Mouse (Mus musculus) myocyte (in vitro differentiated cells): ENCODE data around the gene Rpl37a. TPM values are rescaled to one million over a fixed set of nuclear protein-coding genes. Genes with fewer than 3 reads are reported as not detected.
A peak's percentile ranks its signal among the peaks of the same experiment; 100 is the strongest.

ENCODE experiments used
- H3K27me3 ChIP-seq: one replicate; pipeline ENCODE4 v1.6.1; 2011; ENCODE audit not compliant: control insufficient read depth, insufficient read depth, insufficient read length
- H3K36me3 ChIP-seq: one replicate; pipeline ENCODE4 v1.6.1; 2011; ENCODE audit not compliant: control insufficient read depth, insufficient read depth
- H3K4me2 ChIP-seq: one replicate; pipeline ENCODE4 v1.6.1; 2011; ENCODE audit warnings: low read depth, control low read depth
- H3K4me3 ChIP-seq: one replicate; pipeline ENCODE4 v1.5.1; 2011; ENCODE audit warnings: mild to moderate bottlenecking, control low read depth, moderate library complexity
- H3K79me2 ChIP-seq: one replicate; pipeline ENCODE4 v1.6.1; 2011; ENCODE audit not compliant: control insufficient read depth, insufficient read depth
- H3ac ChIP-seq: one replicate; pipeline ENCODE4 v1.6.1; 2011; ENCODE audit not compliant: control insufficient read depth, insufficient read length
- CEBPB ChIP-seq: IDR thresholded peaks from 2 replicates; pipeline ENCODE4 v1.6.1; 2011; ENCODE audit warnings: mild to moderate bottlenecking, moderate library complexity; ENCODE audit not compliant: poor library complexity, insufficient read depth, severe bottlenecking
- E2F4 ChIP-seq: IDR thresholded peaks from one replicate; pipeline ENCODE4 v1.6.1; 2011; ENCODE audit warnings: mild to moderate bottlenecking, control low read depth, moderate library complexity; ENCODE audit not compliant: insufficient read depth
- MAX ChIP-seq: IDR thresholded peaks from one replicate; pipeline ENCODE4 v1.6.1; 2011; ENCODE audit warnings: low read depth, mild to moderate bottlenecking, control low read depth
- MYOD1 ChIP-seq, 3 experiments: IDR thresholded peaks; one replicate each; pipeline ENCODE4 v1.6.1; 2011; ENCODE audit warnings: control low read depth in 2 of 3, low read depth in 2 of 3, mild to moderate bottlenecking in 2 of 3, moderate library complexity in 1 of 3; ENCODE audit not compliant: insufficient read length in 2 of 3, control insufficient read depth in 1 of 3
- MYOG ChIP-seq, 3 experiments: IDR thresholded peaks; one replicate each; pipeline ENCODE4 v1.6.1; 2011; ENCODE audit warnings: control low read depth in 2 of 3, low read depth in 2 of 3, mild to moderate bottlenecking in 2 of 3; ENCODE audit not compliant: insufficient read length in 2 of 3, control insufficient read depth in 1 of 3, insufficient read depth in 1 of 3
- POLR2A ChIP-seq: IDR thresholded peaks from one replicate; pipeline ENCODE4 v1.6.1; 2011; ENCODE audit warnings: low read depth, mild to moderate bottlenecking, control low read depth, moderate library complexity; ENCODE audit not compliant: insufficient read length
- POLR2AphosphoS2 ChIP-seq: IDR thresholded peaks from one replicate; pipeline ENCODE4 v1.6.1; 2011; ENCODE audit warnings: low read depth, control low read depth; ENCODE audit not compliant: insufficient read length
- REST ChIP-seq: IDR thresholded peaks from one replicate; pipeline ENCODE4 v1.6.1; 2011; ENCODE audit warnings: mild to moderate bottlenecking, control low read depth, moderate library complexity; ENCODE audit not compliant: insufficient read depth, insufficient read length
- SRF ChIP-seq: IDR thresholded peaks from one replicate; pipeline ENCODE4 v1.6.1; 2011; ENCODE audit warnings: low read depth; ENCODE audit not compliant: control insufficient read depth, insufficient read length
- TCF12 ChIP-seq: IDR thresholded peaks from one replicate; pipeline ENCODE4 v1.6.1; 2011; ENCODE audit warnings: mild to moderate bottlenecking, control low read depth; ENCODE audit not compliant: poor library complexity, insufficient read depth, severe bottlenecking
- TCF3 ChIP-seq: IDR thresholded peaks from one replicate; pipeline ENCODE4 v1.6.1; 2011; ENCODE audit warnings: low read depth, control low read depth; ENCODE audit not compliant: insufficient read length
- USF1 ChIP-seq: IDR thresholded peaks from one replicate; pipeline ENCODE4 v1.6.1; 2011; ENCODE audit warnings: low read depth, mild to moderate bottlenecking, control low read depth, moderate library complexity
- polyA plus RNA-seq: library from polyadenylated mRNA; unstranded; fragments of >200 nt; fragmentation: generic; extraction: Trizol; gene quantifications from one replicate; pipeline ENCODE4 v1.2.1, GENCODE M21; 2012; ENCODE audit warnings: missing spikeins

The Rpl37a gene
- polyA plus RNA-seq, 1 experiment: 2,680 TPM

- Histone ChIP-seq H3K36me3 (no peaks in the 10 kb centered on the region), H3K27me3 (no peaks in the 10 kb centered on the region), H3K4me2 (no peak overlapping the region), H3K79me2 (no peaks in the 10 kb centered on the region), H3K4me3 (no peak overlapping the region), H3ac (no peak overlapping the region)
- TF ChIP-seq POLR2AphosphoS2 (no peak), TCF3 (no peak), TCF12 (no peak), POLR2A (no peak), MYOD1 (IDR thresholded peaks at IDR 0.05; ENCODE audit: control insufficient read depth in 1 of 3, insufficient read length in 2 of 3, low read depth in 2 of 3) (no peak), E2F4 (no peak), REST (no peak), CEBPB (no peak), MYOG (IDR thresholded peaks at IDR 0.05; ENCODE audit: control insufficient read depth in 1 of 3, insufficient read depth in 1 of 3, insufficient read length in 2 of 3, low read depth in 2 of 3) (no peak)
These were observed 35.3 kb downstream of the Rpl37a start for GRCm38 (mm10) chr1:72746382-72746781.

- Histone ChIP-seq H3K36me3 (no peaks in the 10 kb centered on the region), H3K4me3 (no peak overlapping the region), H3K4me2 (no peak overlapping the region), H3K27me3 (no peaks in the 10 kb centered on the region), H3ac (no peak overlapping the region), H3K79me2 (no peaks in the 10 kb centered on the region)
- TF ChIP-seq REST: no peak
- TF ChIP-seq MYOD1 (IDR thresholded peaks at IDR 0.05; ENCODE audit: control insufficient read depth in 1 of 3, insufficient read length in 2 of 3, low read depth in 2 of 3): no peak
- no peak for TF ChIP-seq CEBPB
- TF ChIP-seq SRF: no peak
- TF ChIP-seq MYOG (IDR thresholded peaks at IDR 0.05; ENCODE audit: control insufficient read depth in 1 of 3, insufficient read depth in 1 of 3, insufficient read length in 2 of 3, low read depth in 2 of 3): no peak
- TF ChIP-seq TCF3: no peak
- no peak for TF ChIP-seq MAX
- no peak for TF ChIP-seq POLR2AphosphoS2
- no peak for TF ChIP-seq POLR2A
- TF ChIP-seq USF1: no peak
- no peak for TF ChIP-seq E2F4
- TF ChIP-seq TCF12: no peak
These were observed 40.3 kb downstream of the Rpl37a start for GRCm38 (mm10) chr1:72751371-72751781.

GRCm38 (mm10) chr1:72753211-72753610 is 42.1 kb downstream of the Rpl37a start:
- no peak overlapping the region for H3ac ChIP-seq
- H3K79me2 ChIP-seq: no peaks in the 10 kb centered on the region
- no peak overlapping the region for H3K4me3 ChIP-seq
- H3K36me3 ChIP-seq: no peaks in the 10 kb centered on the region
- no peaks in the 10 kb centered on the region for H3K27me3 ChIP-seq
- H3K4me2 ChIP-seq: no peak overlapping the region
- TF ChIP-seq SRF (no peak), TCF12 (no peak), MAX (no peak), TCF3 (no peak), REST (no peak), MYOG (IDR thresholded peaks at IDR 0.05; ENCODE audit: control insufficient read depth in 1 of 3, insufficient read depth in 1 of 3, insufficient read length in 2 of 3, low read depth in 2 of 3) (no peak), POLR2AphosphoS2 (no peak), MYOD1 (IDR thresholded peaks at IDR 0.05; ENCODE audit: control insufficient read depth in 1 of 3, insufficient read length in 2 of 3, low read depth in 2 of 3) (no peak), POLR2A (no peak)

- Histone ChIP-seq H3K4me3 (no peak overlapping the region), H3K79me2 (no peaks in the 10 kb centered on the region), H3K36me3 (no peaks in the 10 kb centered on the region), H3K27me3 (no peaks in the 10 kb centered on the region), H3ac (no peak overlapping the region), H3K4me2 (peak overlapping the region; percentile 62)
- TF ChIP-seq CEBPB (no peak), USF1 (no peak), POLR2AphosphoS2 (no peak), MAX (no peak), TCF12 (no peak), MYOG (IDR thresholded peaks at IDR 0.05; ENCODE audit: control insufficient read depth in 1 of 3, insufficient read depth in 1 of 3, insufficient read length in 2 of 3, low read depth in 2 of 3) (no peak), REST (no peak), E2F4 (no peak), POLR2A (no peak), MYOD1 (IDR thresholded peaks at IDR 0.05; ENCODE audit: control insufficient read depth in 1 of 3, insufficient read length in 2 of 3, low read depth in 2 of 3) (no peak)
These were observed 44.1 kb downstream of the Rpl37a start for GRCm38 (mm10) chr1:72755227-72755626.

GRCm38 (mm10) chr1:72755801-72756200 is 44.7 kb downstream of the Rpl37a start:
- no peak overlapping the region for H3K4me3 ChIP-seq
- no peaks in the 10 kb centered on the region for H3K36me3 ChIP-seq
- H3ac ChIP-seq: no peak overlapping the region
- H3K79me2 ChIP-seq: no peaks in the 10 kb centered on the region
- peak overlapping the region; percentile 62 for H3K4me2 ChIP-seq
- no peaks in the 10 kb centered on the region for H3K27me3 ChIP-seq
- TF ChIP-seq TCF12 (no peak), USF1 (no peak), E2F4 (no peak), TCF3 (no peak), POLR2AphosphoS2 (no peak)
